Mouse (Mus musculus) kidney, adult 9 months (tissue): Measurements from ENCODE around the gene Nfx1.

Source experiments
- DNase-seq: peaks from one replicate; pipeline ENCODE4 v3.0.0; 2022

Nfx1 gene

GRCm38 (mm10) chr4:41047524-41048271, 77.0 kb downstream of the Nfx1 start, which contains the start of gene Aqp7:
Aqp7 (minus strand) TSS chr4:41048139.
- no peak for DNase-seq

- no peak for DNase-seq
These were observed 78.2 kb downstream of the Nfx1 start for GRCm38 (mm10) chr4:41048926-41049325.

DNA sequence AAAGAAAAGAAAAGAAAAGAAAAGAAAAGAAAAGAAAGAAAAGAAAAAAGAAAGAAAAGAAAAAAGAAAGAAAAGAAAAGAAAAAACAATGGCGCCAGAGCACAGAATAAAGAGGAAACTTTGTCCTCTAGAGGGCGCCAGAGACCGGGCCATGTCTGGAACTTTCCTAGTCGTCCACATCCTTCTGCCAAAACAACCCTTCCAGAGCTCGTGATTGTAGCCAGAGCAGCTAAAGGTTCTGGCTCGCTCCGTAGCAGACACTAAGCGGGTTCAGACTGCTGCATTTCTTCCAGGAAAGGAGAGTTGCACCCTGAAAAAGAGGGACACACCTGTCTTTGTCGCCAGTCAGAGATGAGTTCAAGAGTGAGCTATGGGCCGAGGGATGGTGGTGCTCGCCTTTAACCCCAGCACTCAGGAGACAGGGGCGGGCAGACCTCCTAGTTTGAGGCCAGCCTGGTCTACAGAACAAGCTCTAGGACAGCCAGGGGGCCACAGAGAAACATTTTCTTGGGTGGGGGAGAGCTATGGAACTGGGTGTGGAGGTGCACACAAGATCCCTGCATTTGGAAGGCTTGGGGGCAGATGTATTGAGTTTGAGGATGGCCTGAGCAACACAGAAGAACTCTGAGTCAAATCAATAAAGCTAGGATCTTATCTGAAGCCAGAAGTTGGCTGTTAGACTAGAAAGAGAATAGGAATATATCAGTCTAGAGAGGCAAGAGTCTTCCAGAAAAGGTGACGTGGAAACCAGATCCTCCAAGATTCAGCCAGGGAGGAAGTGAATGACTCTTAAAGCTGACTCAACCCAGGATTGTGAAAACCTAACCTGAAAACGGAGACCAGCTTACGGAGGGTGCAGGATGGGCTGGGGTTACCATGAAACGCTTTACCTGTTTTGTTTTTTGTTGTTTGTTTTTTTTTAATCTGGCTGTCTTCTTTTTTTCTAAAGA, 80.3 kb downstream of the Nfx1 start:
- DNase-seq: peak; percentile 84

DNA sequence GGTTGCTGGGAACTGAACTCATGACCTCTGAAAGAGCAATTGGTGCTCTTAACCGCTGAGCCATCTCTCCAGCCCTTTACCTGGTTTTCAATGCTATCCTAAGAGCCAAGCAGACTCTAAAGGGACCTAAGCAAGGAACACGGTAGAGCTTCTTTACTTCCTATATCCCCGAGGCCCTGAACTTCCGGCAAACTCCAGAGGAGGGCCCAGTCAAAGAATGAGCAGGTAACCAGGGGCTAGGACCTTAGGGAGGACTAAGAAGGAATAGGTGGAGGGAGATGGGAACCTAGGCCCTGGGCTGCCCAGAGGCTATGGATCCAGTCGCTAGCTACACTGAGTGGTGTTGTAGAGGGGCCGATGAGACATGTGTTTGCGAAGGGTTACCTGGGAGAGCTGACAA, 81.1 kb downstream of the Nfx1 start:
- DNase-seq: no peak

DNA sequence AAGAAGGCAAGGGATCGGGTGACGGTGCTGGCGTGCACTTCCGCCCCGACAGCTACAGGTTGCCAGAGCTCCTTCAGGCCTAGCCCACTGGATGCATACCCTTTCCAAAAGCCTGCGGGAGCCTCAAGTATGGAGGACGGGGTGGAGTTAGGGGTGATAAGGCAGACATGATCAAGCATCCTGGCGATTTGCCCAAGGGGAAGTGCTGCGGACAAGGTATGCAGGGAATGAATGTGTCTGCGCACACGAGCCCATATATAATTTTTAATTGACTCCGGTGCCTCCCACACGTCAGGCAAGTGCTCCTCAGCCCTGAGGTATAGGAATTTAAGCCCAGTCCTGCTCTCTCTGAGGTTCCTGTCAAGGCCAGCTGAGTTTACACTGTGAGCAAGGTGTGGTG, 84.4 kb downstream of the Nfx1 start:
- DNase-seq: no peak

GRCm38 (mm10) chr4:41056253-41056652, 85.5 kb downstream of the Nfx1 start:
- DNase-seq: peak; percentile 62

GRCm38 (mm10) chr4:41056742-41057332, 86.1 kb downstream of the Nfx1 start:
- DNase-seq: peak; percentile 64

DNA sequence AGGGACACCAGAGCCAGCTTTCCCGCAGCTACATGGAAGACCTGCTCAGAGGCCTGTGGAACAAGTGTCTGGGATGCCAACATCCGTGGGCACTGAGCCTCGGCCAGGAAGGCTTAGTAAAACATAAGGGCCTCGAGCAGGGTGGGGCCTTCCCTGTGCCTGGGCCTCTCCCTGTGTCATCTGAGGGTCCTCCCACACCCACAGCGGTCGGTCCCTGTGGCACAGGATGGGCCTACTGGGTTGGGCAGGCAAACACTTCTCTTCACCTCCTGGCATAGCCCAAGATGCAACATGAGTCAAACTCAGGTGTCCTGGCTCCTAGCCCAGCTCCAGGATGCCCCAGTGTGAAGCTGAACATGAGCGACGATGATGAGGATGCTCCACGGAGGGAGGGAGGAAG, 86.7 kb downstream of the Nfx1 start:
- DNase-seq: no peak

GRCm38 (mm10) chr4:41063351-41063750, 92.6 kb downstream of the Nfx1 start:
- no peak for DNase-seq

DNA sequence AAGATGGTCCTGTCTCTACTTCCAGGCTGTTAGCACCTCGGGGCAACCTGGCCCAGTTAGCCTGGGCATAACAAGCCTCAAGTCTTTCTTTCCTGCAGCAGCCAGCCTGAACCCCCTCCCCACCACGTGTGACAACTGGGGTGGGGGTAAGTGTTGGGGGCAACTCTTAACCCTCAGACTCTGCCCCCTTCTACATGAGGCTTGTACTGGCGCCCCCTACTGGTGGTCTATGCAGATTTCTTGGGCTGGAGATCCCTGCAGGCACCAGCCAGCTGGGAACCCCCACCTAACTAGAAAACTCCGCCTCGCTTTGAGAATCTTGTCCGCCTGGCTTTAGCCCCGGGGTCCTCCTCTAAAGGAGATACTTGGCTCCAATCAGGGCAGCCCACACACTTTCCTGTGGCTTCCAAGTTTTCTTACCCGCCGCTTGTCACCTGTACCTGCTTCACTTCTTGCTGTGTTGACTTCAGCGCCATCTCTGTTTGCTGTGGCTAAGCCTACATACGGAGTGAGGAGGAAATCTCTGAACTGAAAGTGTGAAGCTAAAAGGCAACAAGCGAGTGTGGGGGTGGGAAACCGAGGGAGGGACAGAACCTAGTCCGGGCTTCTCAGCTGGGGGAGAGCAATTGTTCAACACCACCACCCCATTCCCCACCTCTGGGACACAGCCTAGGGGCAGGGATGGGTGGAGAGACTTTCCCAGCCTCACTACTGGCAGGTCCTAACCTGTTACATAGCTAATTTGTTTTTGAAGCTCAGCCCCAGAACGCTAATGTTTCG, 93.4 kb downstream of the Nfx1 start:
- DNase-seq: no peak

GRCm38 (mm10) chr4:41065196-41065595, 94.5 kb downstream of the Nfx1 start:
- no peak for DNase-seq

DNA sequence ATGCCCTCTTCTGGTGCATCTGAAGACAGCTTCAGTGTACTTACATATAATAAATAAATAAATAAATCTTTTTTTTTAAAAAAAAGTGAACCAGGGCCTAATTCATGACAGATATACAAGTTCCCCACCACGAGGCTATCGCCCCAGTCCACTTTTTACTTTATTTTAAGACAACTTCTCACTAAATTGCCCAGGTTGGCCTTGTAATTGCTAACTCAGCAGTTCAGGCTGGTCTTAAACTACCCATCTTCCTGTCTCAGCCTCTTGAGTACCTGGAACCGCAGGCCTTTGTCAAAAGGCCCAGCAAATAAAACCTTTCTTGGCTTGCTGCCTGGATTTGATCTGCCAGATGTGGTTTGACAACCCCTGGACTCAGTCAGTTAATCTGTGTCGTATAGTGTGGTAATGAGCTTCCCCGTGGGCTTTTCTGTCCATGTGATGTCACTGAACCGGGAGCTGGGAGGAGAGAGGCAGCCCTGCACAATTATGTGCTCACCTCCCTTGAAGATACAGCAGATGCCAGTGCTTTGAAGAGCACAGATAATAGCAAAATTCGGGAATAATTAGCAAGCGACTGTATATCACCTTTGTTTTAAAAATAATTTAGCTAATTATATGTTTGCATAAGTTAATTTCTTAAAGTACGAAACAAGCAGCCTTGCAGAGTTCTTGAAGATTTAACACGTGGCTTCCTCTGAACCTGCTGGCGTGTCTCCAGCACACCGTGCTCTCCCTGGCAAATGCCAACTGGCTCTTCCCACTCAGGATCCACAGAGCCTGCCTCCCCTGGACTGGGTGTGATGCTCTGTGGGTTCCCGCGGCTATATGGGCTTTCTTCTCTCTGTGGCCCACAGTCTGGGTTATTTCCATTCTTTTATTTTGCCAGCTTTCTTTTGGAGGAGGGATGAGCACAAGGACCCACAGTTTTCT, 101.1 kb downstream of the Nfx1 start:
- DNase-seq: no peak

- DNase-seq: no peak
These were observed 102.5 kb downstream of the Nfx1 start for GRCm38 (mm10) chr4:41073008-41073817.

DNA sequence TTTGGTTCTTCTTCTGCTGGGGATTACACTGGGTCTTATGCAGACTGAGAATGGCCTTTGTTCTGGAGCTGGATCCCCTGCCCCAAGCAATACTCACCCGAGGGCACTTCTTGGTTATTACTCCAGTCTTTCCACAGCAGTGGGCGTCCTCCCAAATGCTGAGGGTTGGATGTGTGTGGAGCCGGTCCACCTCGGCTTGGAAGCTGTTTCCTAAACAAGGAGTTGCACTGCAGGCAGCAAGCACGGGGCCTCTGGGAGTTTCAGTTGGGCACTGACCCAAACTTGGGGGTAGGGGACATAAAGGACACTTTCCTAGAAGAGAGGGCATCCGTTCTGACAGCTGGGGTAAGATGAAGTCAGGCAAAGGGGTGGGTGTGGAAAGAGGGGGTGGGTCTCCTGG, 103.8 kb downstream of the Nfx1 start:
- no peak for DNase-seq
